Mouse (Mus musculus) B cell, adult 67 days (primary cell): ENCODE measurements around the gene Adam26b. TPM values are rescaled to one million over a fixed set of nuclear protein-coding genes. Genes with fewer than 3 reads are reported as not detected.

Experiments used
- total RNA-seq, 2 experiments: library from RNA; stranded (reverse); gene quantifications; 4 replicates each; pipeline ENCODE4 v1.2.4; 2023

Adam26b gene
- not detected for total RNA-seq

DNA sequence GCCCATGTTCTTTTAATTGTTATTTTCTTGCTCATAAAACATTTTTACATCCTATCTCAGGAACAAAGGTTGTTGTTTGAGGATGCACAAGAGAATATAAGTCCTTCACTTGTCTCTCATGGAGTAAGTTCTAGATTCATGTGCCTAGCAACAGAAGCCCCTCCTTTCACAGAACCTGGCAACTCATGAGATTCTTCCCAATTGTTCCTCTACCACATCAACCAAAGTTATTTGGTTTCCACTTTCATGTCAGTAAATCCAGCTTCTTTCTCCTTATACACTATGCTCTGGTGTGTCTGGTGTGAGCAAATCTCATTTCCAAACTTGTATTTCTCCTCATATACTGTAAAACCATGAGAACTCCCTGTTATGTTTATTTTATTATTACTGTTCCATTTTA, at the start of gene Adam26b:
Adam26b (minus strand) TSS at position 101 of the 400 bp plus-strand sequence.

DNA sequence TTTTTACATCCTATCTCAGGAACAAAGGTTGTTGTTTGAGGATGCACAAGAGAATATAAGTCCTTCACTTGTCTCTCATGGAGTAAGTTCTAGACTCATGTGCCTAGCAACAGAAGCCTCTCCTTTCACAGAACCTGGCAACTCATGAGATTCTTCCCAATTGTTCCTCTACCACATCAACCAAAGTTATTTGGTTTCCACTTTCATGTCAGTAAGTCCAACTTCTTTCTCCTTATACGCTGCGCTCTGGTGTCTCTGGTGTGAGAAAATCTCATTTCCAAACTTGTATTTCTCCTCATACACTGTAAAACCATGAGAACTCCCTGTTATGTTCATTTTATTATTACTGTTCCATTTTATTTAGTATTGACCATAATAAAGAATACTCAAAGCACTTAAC, 48.7 kb upstream of the Adam26b start, which contains the start of gene Adam26a:
Adam26a (minus strand) TSS at position 101 of the 400 bp plus-strand sequence.

Other genes starting within 250 kb of the Adam26b start
- gene Zfp42, start 221.1 kb downstream of the Adam26b start, total RNA-seq: not detected
- not detected for gene Adam26a, start 48.6 kb upstream of the Adam26b start, total RNA-seq
- not detected for gene Gm5346, start 99.2 kb upstream of the Adam26b start, total RNA-seq
- not detected for gene Adam34, start 181.9 kb upstream of the Adam26b start, total RNA-seq